Mouse (Mus musculus): ENCODE measurements around the gene Arl4c. TPM values are rescaled to one million over a fixed set of nuclear protein-coding genes. Genes with fewer than 3 reads are reported as not detected.
A peak's percentile ranks its signal among the peaks of the same experiment; 100 is the strongest.

Arl4c gene
- polyA plus RNA-seq, 1 experiment from 2014 or later: 3.0 TPM

- Histone ChIP-seq H3K27me3 (ENCODE audit: control insufficient read depth, insufficient read depth, low read length) (no peaks in the 10 kb centered on the region), H3K4me3 (ENCODE audit: low read depth, low read length) (no peak overlapping the region), H3K9ac (ENCODE audit: low read depth, low read length) (no peak overlapping the region), H3K4me2 (no peak overlapping the region), H3K36me3 (ENCODE audit: control insufficient read depth, insufficient read depth, low read length) (no peaks in the 10 kb centered on the region), H3K4me1 (ENCODE audit: control insufficient read depth, insufficient read depth, low read length) (no peaks in the 10 kb centered on the region), H3K9me3 (replicated peaks; ENCODE audit: control insufficient read depth, low read length) (no peaks in the 10 kb centered on the region), H3K27ac (ENCODE audit: low read depth, low read length) (no peak overlapping the region)
- 70% methylated on average over 3 of the region's 3 CpGs for WGBS (ENCODE audit: insufficient replicate concordance)
- ATAC-seq (replicated peaks; ENCODE audit: insufficient number of reproducible peaks, low FRiP score, low TSS enrichment): no peak
These were observed 6.2 kb upstream of the Arl4c start for GRCm38 (mm10) chr1:88708191-88708590.

GRCm38 (mm10) chr1:88707536-88707935, 5.5 kb upstream of the Arl4c start:
- no peaks in the 10 kb centered on the region for H3K27me3 ChIP-seq (ENCODE audit: control insufficient read depth, insufficient read depth, low read length)
- no peak for ATAC-seq (replicated peaks; ENCODE audit: insufficient number of reproducible peaks, low FRiP score, low TSS enrichment)
- no peaks in the 10 kb centered on the region; the same call in 1 of the 2 replicates for H3K4me1 ChIP-seq (ENCODE audit: control insufficient read depth, insufficient read depth, low read length)
- no peaks in the 10 kb centered on the region for H3K9me3 ChIP-seq (replicated peaks; ENCODE audit: control insufficient read depth, low read length)
- no peaks in the 10 kb centered on the region for H3K36me3 ChIP-seq (ENCODE audit: control insufficient read depth, insufficient read depth, low read length)
- H3K27ac ChIP-seq (ENCODE audit: low read depth, low read length): no peak overlapping the region
- H3K9ac ChIP-seq (ENCODE audit: low read depth, low read length): no peak overlapping the region
- whole genome bisulfite sequencing (ENCODE audit: insufficient replicate concordance): 55% methylated on average over 6 of the region's 6 CpGs
- H3K4me2 ChIP-seq: no peak overlapping the region
- H3K4me3 ChIP-seq (ENCODE audit: low read depth, low read length): no peak overlapping the region

GRCm38 (mm10) chr1:88705799-88706198, 3.8 kb upstream of the Arl4c start:
- H3K27me3 ChIP-seq (ENCODE audit: control insufficient read depth, insufficient read depth, low read length): no peaks in the 10 kb centered on the region
- WGBS (ENCODE audit: insufficient replicate concordance): 2% methylated on average over 15 of the region's 15 CpGs
- 0 out of 2 replicates have a peak overlapping the region, but pooled peaks have one; percentile 11 for H3K4me2 ChIP-seq

GRCm38 (mm10) chr1:88705050-88705449, 3.0 kb upstream of the Arl4c start:
- no peak overlapping the region for H3K4me2 ChIP-seq
- H3K27ac ChIP-seq (ENCODE audit: low read depth, low read length): no peak overlapping the region
- no peaks in the 10 kb centered on the region for H3K27me3 ChIP-seq (ENCODE audit: control insufficient read depth, insufficient read depth, low read length)
- no peak overlapping the region for H3K4me3 ChIP-seq (ENCODE audit: low read depth, low read length)
- no peak overlapping the region for H3K9ac ChIP-seq (ENCODE audit: low read depth, low read length)
- no peaks in the 10 kb centered on the region; the same call in none of the 2 replicates for H3K4me1 ChIP-seq (ENCODE audit: control insufficient read depth, insufficient read depth, low read length)
- 61% methylated on average over 6 of the region's 6 CpGs for WGBS (ENCODE audit: insufficient replicate concordance)
- H3K9me3 ChIP-seq (replicated peaks; ENCODE audit: control insufficient read depth, low read length): no peaks in the 10 kb centered on the region
- no peak for ATAC-seq (replicated peaks; ENCODE audit: insufficient number of reproducible peaks, low FRiP score, low TSS enrichment)
- H3K36me3 ChIP-seq (ENCODE audit: control insufficient read depth, insufficient read depth, low read length): no peaks in the 10 kb centered on the region

More at GRCm38 (mm10) chr1:88705799-88706198, 3.8 kb upstream of the Arl4c start:
- ATAC-seq (replicated peaks; ENCODE audit: insufficient number of reproducible peaks, low FRiP score, low TSS enrichment): no peak; the same call in 1 of the 2 replicates
- Histone ChIP-seq H3K9ac (ENCODE audit: low read depth, low read length) (no peak overlapping the region), H3K27ac (ENCODE audit: low read depth, low read length) (no peak overlapping the region), H3K9me3 (replicated peaks; ENCODE audit: control insufficient read depth, low read length) (no peaks in the 10 kb centered on the region), H3K36me3 (ENCODE audit: control insufficient read depth, insufficient read depth, low read length) (no peaks in the 10 kb centered on the region), H3K4me3 (ENCODE audit: low read depth, low read length) (no peak overlapping the region), H3K4me1 (ENCODE audit: control insufficient read depth, insufficient read depth, low read length) (no peaks in the 10 kb centered on the region; the same call in 1 of the 2 replicates)

GRCm38 (mm10) chr1:88700961-88701861, 810 bp downstream of the Arl4c start:
- H3K9me3 ChIP-seq (replicated peaks; ENCODE audit: control insufficient read depth, low read length): no peaks in the 10 kb centered on the region
- peak overlapping the region; percentile 91 for H3K4me2 ChIP-seq
- H3K4me1 ChIP-seq (ENCODE audit: control insufficient read depth, insufficient read depth, low read length): peaks cover 2% of the 10 kb centered on the region
- ATAC-seq (replicated peaks; ENCODE audit: insufficient number of reproducible peaks, low FRiP score, low TSS enrichment): peak; percentile 20; the same call in 1 of the 2 replicates
- no peaks in the 10 kb centered on the region for H3K36me3 ChIP-seq (ENCODE audit: control insufficient read depth, insufficient read depth, low read length)
- under 1% methylated on average over 77 of the region's 78 CpGs for WGBS (ENCODE audit: insufficient replicate concordance)
- H3K27me3 ChIP-seq (ENCODE audit: control insufficient read depth, insufficient read depth, low read length): no peaks in the 10 kb centered on the region
- H3K9ac ChIP-seq (ENCODE audit: low read depth, low read length): peak overlapping the region; percentile 82
- peak overlapping the region; percentile 87 for H3K27ac ChIP-seq (ENCODE audit: low read depth, low read length)
- peak overlapping the region; percentile 87 for H3K4me3 ChIP-seq (ENCODE audit: low read depth, low read length)

GRCm38 (mm10) chr1:88699856-88700791, 1.9 kb downstream of the Arl4c start:
- peak overlapping the region; percentile 87 for H3K4me3 ChIP-seq (ENCODE audit: low read depth, low read length)
- peak overlapping the region; percentile 15; the same call in 1 of the 2 replicates for H3K27ac ChIP-seq (ENCODE audit: low read depth, low read length)
- no peaks in the 10 kb centered on the region for H3K36me3 ChIP-seq (ENCODE audit: control insufficient read depth, insufficient read depth, low read length)
- ATAC-seq (replicated peaks; ENCODE audit: insufficient number of reproducible peaks, low FRiP score, low TSS enrichment): no peak; the same call in 1 of the 2 replicates
- H3K4me2 ChIP-seq: peak overlapping the region; percentile 91
- peaks cover 2% of the 10 kb centered on the region for H3K4me1 ChIP-seq (ENCODE audit: control insufficient read depth, insufficient read depth, low read length)
- peak overlapping the region; percentile 82 for H3K9ac ChIP-seq (ENCODE audit: low read depth, low read length)
- H3K27me3 ChIP-seq (ENCODE audit: control insufficient read depth, insufficient read depth, low read length): no peaks in the 10 kb centered on the region
- 13% methylated on average over 25 of the region's 25 CpGs for WGBS (ENCODE audit: insufficient replicate concordance)
- no peaks in the 10 kb centered on the region for H3K9me3 ChIP-seq (replicated peaks; ENCODE audit: control insufficient read depth, low read length)

GRCm38 (mm10) chr1:88699401-88699800, 2.6 kb downstream of the Arl4c start:
- no peaks in the 10 kb centered on the region for H3K9me3 ChIP-seq (replicated peaks; ENCODE audit: control insufficient read depth, low read length)
- H3K27ac ChIP-seq (ENCODE audit: low read depth, low read length): no peak overlapping the region
- peak overlapping the region; percentile 87 for H3K4me3 ChIP-seq (ENCODE audit: low read depth, low read length)
- ATAC-seq (replicated peaks; ENCODE audit: insufficient number of reproducible peaks, low FRiP score, low TSS enrichment): no peak
- WGBS (ENCODE audit: insufficient replicate concordance): 16% methylated on average over 5 of the region's 5 CpGs
- H3K27me3 ChIP-seq (ENCODE audit: control insufficient read depth, insufficient read depth, low read length): no peaks in the 10 kb centered on the region
- H3K4me1 ChIP-seq (ENCODE audit: control insufficient read depth, insufficient read depth, low read length): peaks cover 2% of the 10 kb centered on the region
- peak overlapping the region; percentile 91 for H3K4me2 ChIP-seq
- H3K36me3 ChIP-seq (ENCODE audit: control insufficient read depth, insufficient read depth, low read length): no peaks in the 10 kb centered on the region
- H3K9ac ChIP-seq (ENCODE audit: low read depth, low read length): peak overlapping the region; percentile 82

GRCm38 (mm10) chr1:88698926-88699325, 3.1 kb downstream of the Arl4c start:
- Histone ChIP-seq H3K4me2 (peak overlapping the region; percentile 91), H3K27ac (ENCODE audit: low read depth, low read length) (no peak overlapping the region)

More at GRCm38 (mm10) chr1:88698926-88699325, 3.1 kb downstream of the Arl4c start:
- no peak for ATAC-seq (replicated peaks; ENCODE audit: insufficient number of reproducible peaks, low FRiP score, low TSS enrichment)
- Histone ChIP-seq H3K27me3 (ENCODE audit: control insufficient read depth, insufficient read depth, low read length) (no peaks in the 10 kb centered on the region), H3K9me3 (replicated peaks; ENCODE audit: control insufficient read depth, low read length) (no peaks in the 10 kb centered on the region), H3K4me1 (ENCODE audit: control insufficient read depth, insufficient read depth, low read length) (peaks cover 2% of the 10 kb centered on the region), H3K4me3 (ENCODE audit: low read depth, low read length) (peak overlapping the region; percentile 87), H3K9ac (ENCODE audit: low read depth, low read length) (no peak overlapping the region; the same call in 1 of the 2 replicates), H3K36me3 (ENCODE audit: control insufficient read depth, insufficient read depth, low read length) (no peaks in the 10 kb centered on the region)
- 33% methylated on average over 5 of the region's 5 CpGs for WGBS (ENCODE audit: insufficient replicate concordance)

All from heart, embryonic 11.5 days (tissue).